Mouse (Mus musculus) frontal cortex, postnatal 10 days (tissue): ENCODE data around the gene Ube2l6.

Source experiments
- DNase-seq, 2 experiments: peaks; one replicate each; pipeline ENCODE4 v3.0.0; 2022; ENCODE audit warnings: low spot score in 2 of 2, mixed read lengths in 1 of 2

The Ube2l6 gene

GRCm38 (mm10) chr2:84837817-84838592, 39.4 kb downstream of the Ube2l6 start:
- DNase-seq, result no peak

GRCm38 (mm10) chr2:84838593-84838949, 39.9 kb downstream of the Ube2l6 start, which contains the start of gene Slc43a1:
Gene Slc43a1, plus strand, starts transcription at chr2:84838850.
- DNase-seq, result no peak

- no peak for DNase-seq
These were observed 40.7 kb downstream of the Ube2l6 start for GRCm38 (mm10) chr2:84838993-84839980.

GRCm38 (mm10) chr2:84840016-84840747, 41.6 kb downstream of the Ube2l6 start:
- DNase-seq, result peak in 1 of 2 experiments; percentile 25

- DNase-seq, result no peak
These were observed 42.3 kb downstream of the Ube2l6 start for GRCm38 (mm10) chr2:84840748-84841563.

GRCm38 (mm10) chr2:84841905-84842304, 43.3 kb downstream of the Ube2l6 start:
- no peak for DNase-seq

- no peak for DNase-seq
These were observed 45.0 kb downstream of the Ube2l6 start for GRCm38 (mm10) chr2:84843654-84844053.

DNA sequence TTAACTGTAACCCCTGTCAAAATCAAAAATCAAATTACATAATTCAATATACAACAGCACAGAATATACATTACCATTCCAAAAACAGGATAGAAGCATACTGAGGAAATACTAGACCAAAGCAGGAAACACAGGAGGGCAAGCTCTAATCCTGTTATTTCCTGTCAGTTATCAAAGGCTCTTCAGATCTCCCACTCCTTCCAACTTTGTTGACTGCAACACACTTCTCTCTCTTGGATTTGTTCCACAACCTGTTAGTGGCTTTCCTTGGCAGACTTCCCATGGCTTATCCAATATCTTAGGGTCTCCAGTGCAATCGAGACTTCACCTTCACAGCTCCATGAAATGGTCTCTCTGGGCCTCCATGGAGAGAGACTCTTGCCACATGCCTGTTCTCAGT, 46.6 kb downstream of the Ube2l6 start:
- no peak for DNase-seq

DNA sequence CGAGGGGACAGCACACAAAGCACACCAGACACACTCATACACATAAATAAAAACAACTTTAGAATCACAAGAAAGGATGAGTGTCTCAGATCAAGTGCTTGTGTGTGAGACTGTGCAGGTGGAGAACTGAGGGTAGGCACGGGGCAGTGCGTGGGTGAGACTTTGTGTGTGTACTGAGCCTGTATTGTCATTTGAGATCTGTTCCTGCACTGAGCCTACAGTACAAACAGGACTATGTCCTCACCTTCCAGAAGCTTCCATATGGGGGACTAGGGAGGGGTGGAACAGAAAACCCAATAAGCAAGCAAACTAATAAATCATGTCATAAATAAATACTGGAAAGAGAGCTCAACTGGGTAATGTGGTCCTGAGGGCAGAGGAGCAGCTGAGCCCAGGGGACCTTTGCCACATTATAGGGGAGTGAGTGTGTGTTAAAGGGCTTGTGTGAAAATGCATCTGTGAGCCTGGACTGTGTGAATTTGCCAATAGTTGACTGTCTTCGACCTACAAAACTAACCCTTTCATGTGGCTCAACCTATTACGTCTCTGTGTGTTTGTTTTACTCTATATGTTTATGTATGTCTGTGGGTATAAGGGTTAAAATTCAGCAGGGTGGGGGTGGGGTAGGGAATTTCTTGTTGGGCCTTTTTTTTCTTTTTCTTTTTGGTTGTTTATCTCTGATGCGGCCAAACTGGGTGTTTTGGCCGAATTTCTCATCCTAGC, 51.9 kb downstream of the Ube2l6 start:
- no peak for DNase-seq

DNA sequence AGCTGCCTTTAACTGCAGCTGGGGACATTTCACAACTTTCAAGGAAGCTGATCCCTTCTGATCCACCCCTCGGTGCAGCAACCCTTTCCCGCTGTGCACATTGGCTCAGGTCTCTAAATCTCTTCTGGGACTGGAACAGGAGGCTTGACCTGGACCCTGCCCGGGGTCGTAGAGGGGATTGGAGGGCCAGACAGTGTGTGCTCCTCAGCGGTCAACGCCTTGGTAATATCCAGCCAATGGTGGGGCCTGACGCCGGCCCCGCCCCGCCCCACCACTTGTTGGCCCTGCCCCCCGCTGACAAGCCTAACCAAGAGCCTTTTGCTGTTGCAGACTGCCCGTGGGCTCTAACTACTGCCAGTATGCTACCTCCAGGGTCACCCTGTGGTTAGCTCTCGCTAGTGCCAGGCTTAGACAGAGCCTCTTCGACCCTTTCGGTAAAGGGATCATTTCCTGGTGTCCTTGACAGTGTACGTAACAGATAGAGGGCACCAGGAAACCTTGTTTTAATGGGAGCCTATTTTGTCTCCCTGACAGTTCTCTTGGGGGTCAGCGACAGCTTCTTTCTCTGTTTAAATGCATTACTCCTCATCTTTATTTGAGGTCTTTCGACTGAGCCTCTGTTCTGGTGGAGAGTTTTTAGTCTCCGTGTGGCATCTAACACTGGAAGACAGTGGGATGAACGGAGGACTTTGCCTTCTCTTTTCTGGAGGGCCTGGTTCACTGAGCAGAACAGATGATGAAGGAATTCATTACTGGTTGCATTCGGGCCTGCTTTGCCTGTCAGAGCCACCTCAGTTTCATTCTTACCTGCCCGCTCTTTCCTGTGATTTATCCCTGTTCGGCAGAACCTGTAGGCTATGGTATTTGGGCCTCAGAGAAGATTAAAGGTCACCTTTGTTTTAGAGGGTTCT, 52.8 kb downstream of the Ube2l6 start:
- no peak for DNase-seq

DNA sequence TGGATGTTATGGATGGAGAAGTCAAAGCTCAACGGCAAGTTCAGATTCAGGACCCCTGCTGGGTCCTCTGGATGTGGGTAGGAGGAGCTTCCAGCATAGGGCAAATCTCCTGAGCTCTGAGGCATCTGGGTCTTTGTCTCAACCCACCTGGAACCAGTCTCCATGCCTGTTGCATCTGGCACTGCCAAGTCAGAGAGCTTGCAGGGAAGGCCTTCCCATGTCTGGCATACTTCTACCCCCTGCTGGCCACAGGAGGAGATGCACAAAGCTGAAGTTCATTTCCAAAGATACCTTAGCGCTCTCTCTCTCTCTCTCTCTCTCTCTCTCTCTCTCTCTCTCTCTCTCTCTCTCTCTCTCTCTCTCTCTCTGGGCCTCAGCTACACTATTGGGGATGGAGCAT, 57.1 kb downstream of the Ube2l6 start:
- no peak for DNase-seq

DNA sequence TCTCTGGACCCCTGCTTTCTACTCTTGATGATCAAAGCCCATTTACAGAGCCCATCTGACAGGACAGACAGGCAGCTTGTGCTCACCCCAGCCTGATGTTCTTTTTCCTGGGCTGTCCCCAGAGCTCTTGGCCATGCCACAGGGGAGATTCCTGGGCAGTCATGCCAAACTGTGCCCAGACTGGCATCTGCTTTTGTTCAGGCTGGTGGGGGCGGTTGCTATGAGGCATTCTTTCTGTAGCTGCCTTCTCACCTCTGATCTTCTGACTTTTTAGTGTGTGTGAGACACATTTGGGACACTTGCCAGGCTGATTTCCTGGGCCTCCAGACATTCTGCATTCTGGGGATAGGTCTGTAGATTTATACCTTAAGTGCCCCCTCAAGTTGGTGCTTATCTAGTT, 59.9 kb downstream of the Ube2l6 start:
- DNase-seq, result no peak
